Mouse (Mus musculus) common myeloid progenitor, adult 5-6 weeks (primary cell): ENCODE results near the gene Slc44a5. TPM values are rescaled to one million over a fixed set of nuclear protein-coding genes. Genes with fewer than 3 reads are reported as not detected.
A peak's percentile ranks its signal among the peaks of the same experiment; 100 is the strongest.

ENCODE experiments used
- ATAC-seq: replicated peaks from 2 replicates; pipeline ENCODE4 v1.8.0; 2016; ENCODE audit warnings: low read depth, mild to moderate bottlenecking, moderate TSS enrichment, inconsistent platforms; ENCODE audit not compliant: poor library complexity, severe bottlenecking
- total RNA-seq: library from RNA; stranded (forward); fragments of 200-1000, 187-1606 nt; gene quantifications from 2 replicates; pipeline ENCODE4 v1.2.3, GENCODE M21; 2017

Slc44a5 gene
- total RNA-seq, 1 experiment from 2014 or later: not detected

DNA sequence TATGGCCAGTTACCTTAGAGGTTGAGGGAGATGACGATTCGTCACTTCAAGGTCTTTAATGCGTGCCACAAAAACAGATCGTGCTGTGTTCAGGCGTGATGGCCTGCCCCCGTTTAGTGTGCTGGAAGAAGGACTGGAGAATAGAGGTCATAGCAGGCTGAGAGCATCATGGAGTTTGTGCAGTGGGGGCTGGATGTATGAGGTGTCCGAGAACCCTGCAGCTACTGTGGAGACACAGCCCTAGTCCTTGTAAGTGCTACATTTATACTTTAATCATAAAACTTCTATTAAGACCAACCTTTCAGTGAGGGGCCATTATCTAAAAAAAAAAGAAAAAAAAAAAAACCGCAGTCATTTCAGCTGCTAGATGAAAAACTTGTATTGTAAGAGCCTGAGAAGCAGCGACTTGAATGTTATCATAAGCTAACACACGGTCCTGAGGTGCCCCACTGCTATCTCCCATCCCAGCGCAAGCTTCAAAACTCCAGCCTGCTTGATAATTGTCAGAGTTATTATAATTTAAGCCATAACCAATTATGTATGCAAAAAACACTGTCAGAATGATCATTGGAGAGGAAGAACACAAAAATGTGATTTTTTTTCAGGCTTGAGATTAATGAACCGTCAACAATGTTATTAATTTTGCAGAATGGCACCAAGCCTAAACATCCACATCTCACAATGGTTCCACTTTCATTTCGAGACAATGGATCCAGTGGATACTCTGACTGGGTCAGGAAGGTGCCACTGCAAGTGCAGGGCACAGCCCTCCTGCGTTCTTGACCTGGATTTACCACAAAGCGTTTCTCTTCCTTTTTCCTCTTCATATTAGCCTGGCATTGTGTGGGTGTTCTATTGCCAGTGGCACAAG, 118.5 kb downstream of the Slc44a5 start:
- ATAC-seq: peak; percentile 75

GRCm38 (mm10) chr3:154092466-154092865, 119.2 kb downstream of the Slc44a5 start:
- ATAC-seq: peak; percentile 34

- peak; percentile 63 for ATAC-seq
Measured at GRCm38 (mm10) chr3:154093745-154094322, 120.6 kb downstream of the Slc44a5 start.

- ATAC-seq: no peak
Measured at GRCm38 (mm10) chr3:154101671-154102070, 128.4 kb downstream of the Slc44a5 start.

GRCm38 (mm10) chr3:154110528-154110927, 137.3 kb downstream of the Slc44a5 start:
- no peak for ATAC-seq

DNA sequence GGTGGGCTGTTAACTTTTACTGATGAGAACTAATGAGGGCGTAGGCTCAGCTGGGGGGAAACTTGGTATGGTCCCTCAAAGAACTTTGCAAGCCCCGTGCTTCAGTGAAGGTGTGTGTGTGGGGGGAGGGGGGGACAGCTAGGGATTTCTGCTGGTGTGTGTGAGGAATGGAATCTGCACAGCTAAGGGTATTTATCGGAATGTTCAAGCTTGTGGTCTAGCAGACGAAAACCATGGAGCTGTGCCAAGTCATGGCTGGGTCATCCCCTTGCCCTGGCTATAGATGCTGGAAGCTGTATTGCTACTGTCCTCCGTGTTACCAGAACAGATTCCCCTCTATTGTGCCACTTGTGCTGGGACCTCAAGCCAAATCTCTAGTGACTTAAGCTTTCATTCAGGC, 138.0 kb downstream of the Slc44a5 start:
- no peak for ATAC-seq

- ATAC-seq: no peak
Measured at GRCm38 (mm10) chr3:154114991-154115390, 141.8 kb downstream of the Slc44a5 start.

GRCm38 (mm10) chr3:154115478-154115877, 142.2 kb downstream of the Slc44a5 start:
- ATAC-seq: no peak

DNA sequence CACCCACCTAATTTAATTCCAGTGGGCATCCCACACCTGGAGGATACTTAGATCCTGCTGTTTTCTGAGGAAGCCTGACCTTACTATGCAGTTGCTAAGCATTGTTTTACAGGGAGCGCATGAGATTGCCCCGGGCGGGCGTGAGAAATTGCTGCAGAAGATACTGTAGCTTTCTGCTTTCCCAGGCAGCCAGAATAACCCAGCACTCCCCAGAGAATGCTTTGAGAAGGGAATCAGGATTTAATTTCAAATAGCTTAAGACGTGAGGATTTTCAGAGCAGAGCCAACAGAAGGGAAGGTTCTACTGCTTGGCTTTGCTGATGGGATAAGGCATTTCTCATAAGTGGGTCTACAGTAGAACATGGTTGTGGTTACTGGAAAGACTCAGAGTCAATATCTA, 142.8 kb downstream of the Slc44a5 start:
- no peak for ATAC-seq

DNA sequence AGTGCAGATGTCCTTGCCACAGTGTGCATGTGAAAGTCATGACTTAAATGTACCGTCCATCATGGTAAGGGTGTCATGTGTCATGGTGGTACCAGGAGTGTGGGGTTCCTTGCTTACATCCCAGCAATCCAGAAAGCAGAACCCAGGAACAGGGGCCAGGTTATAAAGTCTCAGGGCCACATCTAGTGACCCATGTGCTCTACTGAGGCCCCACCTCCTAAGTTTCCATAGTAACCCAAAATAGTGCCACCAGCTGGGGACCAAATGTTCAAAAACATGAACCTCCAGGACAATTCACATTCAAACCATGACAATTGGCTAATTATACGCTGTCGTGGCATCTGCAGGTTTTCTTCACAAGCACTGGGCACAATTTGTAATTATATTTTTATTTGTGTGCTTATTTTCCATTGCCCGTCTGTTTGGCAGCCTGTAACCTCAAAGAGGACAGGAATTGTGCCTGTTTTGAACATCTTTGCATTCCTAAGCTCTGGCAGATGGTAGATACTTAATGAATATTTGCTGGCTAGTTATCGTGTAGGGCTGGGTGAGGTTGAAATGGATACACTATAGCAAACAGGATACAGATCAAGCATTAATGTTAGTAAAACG, 145.9 kb downstream of the Slc44a5 start:
- no peak for ATAC-seq

DNA sequence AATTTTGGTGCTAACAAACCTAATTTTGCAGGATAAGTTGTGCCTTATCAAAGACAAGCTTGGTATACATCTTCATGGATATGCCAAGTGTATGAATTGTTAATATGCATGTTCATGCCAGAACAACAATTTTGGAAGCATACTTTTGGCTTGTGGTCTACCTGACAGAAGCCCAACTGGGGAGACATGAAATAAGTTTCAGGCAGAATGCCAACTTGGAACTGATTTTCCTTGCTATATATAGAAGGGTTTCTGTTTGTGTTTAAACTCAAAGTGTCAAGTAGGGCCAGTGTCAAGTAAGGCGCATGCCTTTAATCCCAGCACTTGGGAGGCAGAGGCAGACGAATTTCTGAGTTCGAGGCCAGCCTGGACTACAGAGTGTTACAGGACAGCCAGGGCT, 149.3 kb downstream of the Slc44a5 start:
- ATAC-seq: no peak

- ATAC-seq: no peak
Measured at GRCm38 (mm10) chr3:154124890-154125575, 151.8 kb downstream of the Slc44a5 start.

DNA sequence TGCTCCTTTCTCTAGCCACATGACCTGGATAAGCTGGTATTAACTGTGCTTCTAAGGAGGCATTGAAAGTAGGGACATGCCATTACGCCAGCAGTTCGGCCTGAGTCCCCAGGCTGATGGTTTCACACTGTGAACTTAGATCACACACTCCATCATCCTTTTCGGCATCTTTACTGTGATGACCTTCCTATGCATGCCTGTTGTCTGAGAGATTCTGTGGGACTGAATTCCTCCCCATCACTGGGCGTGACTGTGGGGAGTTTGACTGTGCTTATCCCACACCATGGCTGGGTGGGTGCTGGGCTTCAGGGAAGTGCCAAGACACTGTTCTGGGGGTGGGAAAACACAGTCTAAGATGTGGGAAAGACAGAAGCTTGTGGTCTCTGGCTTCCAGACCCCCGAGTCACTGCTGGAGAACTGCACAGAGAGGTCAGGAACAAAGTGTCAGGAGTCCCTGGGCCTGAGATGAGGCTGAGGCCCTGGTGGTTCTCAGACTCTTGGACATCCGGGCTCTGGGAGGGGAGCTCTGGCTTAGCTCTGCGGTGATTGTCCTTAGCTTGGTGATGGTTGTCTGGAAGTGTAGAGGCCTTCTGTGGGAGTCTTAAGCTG, 152.6 kb downstream of the Slc44a5 start:
- no peak for ATAC-seq

DNA sequence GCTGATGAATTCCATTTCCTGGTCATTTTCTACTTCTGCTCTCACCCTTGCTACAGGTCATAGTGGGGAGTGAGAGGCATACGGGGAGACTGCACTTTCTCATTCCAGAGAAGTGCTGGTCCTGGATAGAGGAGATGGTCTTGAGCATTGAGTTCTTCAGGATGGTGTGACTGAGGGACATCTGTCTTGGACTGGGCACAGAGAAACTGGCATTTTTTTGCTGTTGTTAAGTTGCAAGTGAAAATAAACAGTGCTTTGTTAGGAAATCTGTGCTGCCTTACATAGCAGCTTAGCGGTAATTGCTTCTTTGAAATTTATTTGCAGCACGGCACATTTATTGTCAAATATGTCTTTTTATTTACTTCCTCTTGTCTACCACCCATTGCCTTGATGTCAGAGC, 154.0 kb downstream of the Slc44a5 start:
- ATAC-seq: no peak

- 0 out of 2 replicates have a peak, but pooled peaks have one; percentile 42 for ATAC-seq
Measured at GRCm38 (mm10) chr3:154129036-154129435, 155.8 kb downstream of the Slc44a5 start.

- ATAC-seq: peak; percentile 56; the same call in 1 of the 2 replicates
Measured at GRCm38 (mm10) chr3:154130431-154131114, 157.3 kb downstream of the Slc44a5 start.

DNA sequence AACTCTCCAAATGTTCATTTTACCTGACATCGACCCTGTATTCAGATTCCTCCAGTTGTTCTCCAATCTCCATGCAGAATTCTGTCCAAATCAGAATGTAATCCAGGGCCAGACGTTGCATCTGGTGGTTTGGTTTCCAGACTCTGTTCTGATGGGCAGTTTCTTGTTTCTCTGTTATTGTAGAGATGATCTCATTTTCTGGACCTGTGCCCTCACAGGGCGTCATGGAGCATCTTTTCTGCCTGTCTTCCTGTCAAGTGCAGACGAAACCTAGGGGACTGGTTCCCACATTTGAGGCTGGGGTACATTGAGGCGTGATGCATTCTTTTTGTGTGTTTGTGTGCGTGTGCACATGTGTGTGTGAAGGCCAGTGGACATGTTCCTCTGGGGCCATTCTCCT, 160.8 kb downstream of the Slc44a5 start:
- ATAC-seq: no peak

- no peak for ATAC-seq
Measured at GRCm38 (mm10) chr3:154134701-154135100, 161.5 kb downstream of the Slc44a5 start.

- no peak for ATAC-seq
Measured at GRCm38 (mm10) chr3:154136501-154136900, 163.3 kb downstream of the Slc44a5 start.

DNA sequence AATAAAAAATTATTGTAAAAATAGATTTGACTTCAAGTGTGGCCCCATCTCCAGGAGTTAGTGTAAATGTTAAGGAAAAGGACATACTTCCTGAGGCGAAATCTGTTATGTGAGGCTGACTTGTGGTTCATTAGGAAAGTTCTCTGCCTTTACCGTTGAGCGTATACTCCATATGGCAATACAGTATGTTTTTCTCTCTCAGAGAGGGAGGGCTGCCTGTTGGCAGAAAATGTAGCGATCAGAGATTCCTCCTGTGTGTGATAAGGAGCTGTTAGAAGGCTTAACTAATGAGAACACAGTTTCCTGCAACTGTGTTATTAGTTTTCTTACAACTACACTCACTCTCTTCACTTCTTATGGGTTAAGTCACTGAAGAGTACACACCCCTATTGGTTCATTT, 168.1 kb downstream of the Slc44a5 start:
- ATAC-seq: no peak
